Mouse (Mus musculus) kidney, adult 2 months (tissue): ENCODE results near the gene Npas3.

ENCODE experiments used
- CTCF ChIP-seq: fragments of 200-500 bp; conservative IDR thresholded peaks from 2 replicates; pipeline ENCODE4 v1.5.1; 2011; ENCODE audit warnings: low read depth, mild to moderate bottlenecking, control low read depth, low read length, moderate library complexity, mixed read lengths; ENCODE audit not compliant: insufficient read depth, insufficient read length
- POLR2A ChIP-seq: fragments of 200-500 bp; IDR thresholded peaks from one replicate; pipeline ENCODE4 v1.6.1; 2011; ENCODE audit warnings: low read depth, low read length, control low read depth

- TF ChIP-seq POLR2A, result no peak
- TF ChIP-seq CTCF, result no peak
These were observed 660.3 kb downstream of the Npas3 start for GRCm38 (mm10) chr12:53908761-53909160.
